Mouse (Mus musculus): ENCODE data around the gene Skint2.

The Skint2 gene

DNA sequence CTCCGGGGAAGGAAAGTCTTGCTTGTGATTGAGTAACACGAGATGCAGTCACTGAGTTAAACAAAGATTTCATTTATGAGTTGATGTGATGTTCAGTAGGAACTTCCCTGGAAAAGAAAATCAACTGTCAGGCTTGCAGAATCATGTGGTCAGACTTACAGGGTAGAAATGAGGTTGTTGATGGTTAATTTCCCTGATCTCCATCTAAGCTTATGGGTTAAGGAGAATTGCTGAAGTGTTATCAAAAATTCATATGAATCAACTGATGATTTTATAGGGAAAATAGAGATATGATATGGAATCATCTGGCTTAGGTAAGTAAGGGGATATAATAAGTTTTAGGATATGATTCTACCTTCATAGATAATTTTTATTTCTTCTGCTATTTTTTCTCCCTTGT is at the start of gene Skint2:
Gene Skint2 (plus strand): TSS at position 301 of the 400 bp plus-strand sequence.
- no peak for DNase-seq (ENCODE audit: low read depth, low spot score)

Data from retina, postnatal 7 days (tissue).